Mouse (Mus musculus) heart, embryonic 16.5 days (tissue): Measurements from ENCODE around the gene Ssbp1. TPM values are rescaled to one million over a fixed set of nuclear protein-coding genes. Genes with fewer than 3 reads are reported as not detected.
A peak's percentile ranks its signal among the peaks of the same experiment; 100 is the strongest.

Source experiments
- ATAC-seq: fragments of 200-750 bp; cut with Nextera tagmentation; replicated peaks from 2 replicates; pipeline ENCODE4 v1.8.0; 2017; ENCODE audit warnings: moderate number of reproducible peaks; ENCODE audit not compliant: insufficient read depth, low FRiP score; ENCODE audit errors: extremely low read depth
- H3K27ac ChIP-seq: fragments of 300-500 bp; sonication (generic); 2 replicates; pipeline ENCODE4 v1.5.1; 2014; ENCODE audit warnings: mild to moderate bottlenecking, low read length, control low read depth, moderate library complexity
- H3K27me3 ChIP-seq: fragments of 300-500 bp; sonication (generic); 2 replicates; pipeline ENCODE4 v1.6.1; 2014; ENCODE audit warnings: low read length, mixed read lengths; ENCODE audit not compliant: control insufficient read depth, insufficient read depth
- H3K36me3 ChIP-seq: fragments of 300-500 bp; sonication (generic); 2 replicates; pipeline ENCODE4 v1.6.1; 2014; ENCODE audit not compliant: control insufficient read depth, insufficient read depth
- H3K4me1 ChIP-seq: fragments of 300-500 bp; sonication (generic); 2 replicates; pipeline ENCODE4 v1.6.1; 2014; ENCODE audit warnings: low read length, mixed read lengths; ENCODE audit not compliant: control insufficient read depth, insufficient read depth
- H3K4me2 ChIP-seq: fragments of 300-500 bp; sonication (generic); 2 replicates; pipeline ENCODE4 v1.6.1; 2014; ENCODE audit warnings: low read depth, mild to moderate bottlenecking, control low read depth, low read length
- H3K4me3 ChIP-seq: fragments of 300-500 bp; sonication (generic); 2 replicates; pipeline ENCODE4 v1.5.1; 2014; ENCODE audit warnings: mild to moderate bottlenecking, control low read depth, low read length
- H3K9ac ChIP-seq: fragments of 300-500 bp; sonication (generic); 2 replicates; pipeline ENCODE4 v1.6.1; 2014; ENCODE audit warnings: low read length, control low read depth
- H3K9me3 ChIP-seq: fragments of 300-500 bp; sonication (generic); replicated peaks from 2 replicates; pipeline ENCODE4 v1.6.1; 2016; ENCODE audit warnings: low read length; ENCODE audit not compliant: control insufficient read depth
- WGBS: fragments of 180-500 bp; shearing (Covaris S2); extraction: QIAGEN DNeasy Blood & Tissue Kit; methylation state at CpG from one replicate; pipeline ENCODE4 v1.1.7; 2014; 5-methylcytosine and 5-hydroxymethylcytosine counted together
- polyA plus RNA-seq: library from polyadenylated mRNA; unstranded; fragments of >200 nt; fragmentation: Nextera tagmentation; extraction: Ambion mirVana; gene quantifications from 2 replicates; pipeline ENCODE4 v1.2.1, GENCODE M21; 2015

The Ssbp1 gene
- polyA plus RNA-seq, 1 experiment from 2014 or later = 130 TPM

DNA sequence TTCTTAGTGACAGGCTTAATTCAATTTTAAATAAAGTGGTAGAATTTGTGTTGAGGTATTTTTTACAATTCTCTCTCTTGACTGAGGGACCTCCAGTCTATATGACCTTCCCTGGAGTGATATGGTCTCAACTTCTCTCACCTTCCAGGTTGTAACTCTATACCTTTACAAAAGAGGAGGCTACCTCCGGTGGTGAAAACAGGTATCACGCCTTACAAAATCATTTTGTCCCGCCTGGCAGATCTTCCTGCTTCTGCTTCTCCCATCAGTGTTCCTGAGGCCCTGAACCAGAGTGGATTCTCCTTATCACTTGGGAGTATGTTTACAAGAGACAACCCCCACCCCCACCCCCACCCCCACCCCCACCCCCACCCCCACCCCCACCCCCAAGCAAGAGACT is 29.4 kb upstream of the Ssbp1 start:
- Histone ChIP-seq H3K27me3 (peaks cover 4% of the 10 kb centered on the region; the same call in 1 of the 2 replicates), H3K9me3 (no peaks in the 10 kb centered on the region), H3K4me3 (no peak overlapping the region), H3K9ac (no peak overlapping the region), H3K4me1 (no peaks in the 10 kb centered on the region), H3K4me2 (no peak overlapping the region), H3K36me3 (no peaks in the 10 kb centered on the region), H3K27ac (no peak overlapping the region)
- WGBS = 34% methylated on average over 3 of the region's 3 CpGs
- ATAC-seq = no peak

DNA sequence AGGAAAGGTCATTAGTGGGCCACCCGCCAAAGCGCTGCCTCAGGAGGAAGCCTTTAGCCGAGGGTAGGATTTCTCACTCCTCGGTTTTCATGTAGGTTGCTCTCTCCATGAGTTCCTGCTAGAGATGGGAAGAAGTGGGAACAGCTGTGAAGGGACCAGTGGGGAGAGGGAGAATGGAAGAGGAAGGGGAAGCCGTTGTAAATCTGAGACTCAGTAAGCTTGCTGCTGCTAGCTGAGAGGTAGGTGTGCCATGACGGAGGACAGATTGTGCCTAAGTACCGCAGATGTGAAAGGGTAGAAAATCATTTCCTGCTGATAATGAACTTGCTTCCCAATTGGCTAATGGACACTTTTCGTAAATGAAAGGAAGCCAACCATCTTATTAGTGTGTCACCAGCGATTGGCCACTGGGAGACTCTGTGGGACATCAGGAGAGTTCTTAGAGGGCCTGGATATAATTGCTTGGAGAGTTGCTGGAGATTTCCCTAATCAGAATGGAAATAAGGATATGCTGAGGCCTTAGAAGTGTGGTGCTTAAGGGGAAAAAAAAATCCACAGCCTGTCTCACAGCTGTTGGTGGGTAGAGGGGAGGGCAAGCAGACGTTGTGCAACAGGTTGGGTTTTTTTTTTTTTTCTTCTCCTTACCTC is 27.7 kb upstream of the Ssbp1 start:
- no peak overlapping the region for H3K4me2 ChIP-seq
- no peak overlapping the region for H3K9ac ChIP-seq
- no peak overlapping the region for H3K4me3 ChIP-seq
- H3K27me3 ChIP-seq = peaks cover 4% of the 10 kb centered on the region; the same call in 1 of the 2 replicates
- 21% methylated on average over 10 of the region's 10 CpGs for WGBS
- H3K27ac ChIP-seq = no peak overlapping the region
- ATAC-seq = no peak
- H3K9me3 ChIP-seq = no peaks in the 10 kb centered on the region
- H3K4me1 ChIP-seq = no peaks in the 10 kb centered on the region
- no peaks in the 10 kb centered on the region for H3K36me3 ChIP-seq

DNA sequence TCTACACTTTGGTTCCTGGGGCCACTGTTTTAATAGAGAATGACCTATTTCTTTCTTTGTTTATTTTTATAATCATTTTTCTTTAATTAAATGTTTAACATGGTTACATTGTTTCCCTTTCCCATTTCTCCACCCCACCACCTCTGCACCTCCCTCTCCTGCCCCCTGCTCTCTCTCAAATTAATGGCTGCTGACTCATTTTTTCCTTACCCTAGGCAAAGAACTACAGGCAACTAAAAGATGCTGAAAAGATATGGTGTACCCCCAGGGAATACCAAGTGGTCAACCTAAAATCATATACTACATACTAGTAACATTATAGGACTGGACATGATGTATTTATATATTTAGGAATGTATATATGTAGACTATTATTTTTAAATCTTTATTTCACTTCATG is 22.5 kb upstream of the Ssbp1 start:
- no peaks in the 10 kb centered on the region for H3K9me3 ChIP-seq
- ATAC-seq = no peak
- no peaks in the 10 kb centered on the region for H3K4me1 ChIP-seq
- no peak overlapping the region for H3K9ac ChIP-seq
- no peaks in the 10 kb centered on the region for H3K27me3 ChIP-seq
- no peak overlapping the region for H3K4me2 ChIP-seq
- no peaks in the 10 kb centered on the region for H3K36me3 ChIP-seq
- no peak overlapping the region for H3K4me3 ChIP-seq
- H3K27ac ChIP-seq = no peak overlapping the region

DNA sequence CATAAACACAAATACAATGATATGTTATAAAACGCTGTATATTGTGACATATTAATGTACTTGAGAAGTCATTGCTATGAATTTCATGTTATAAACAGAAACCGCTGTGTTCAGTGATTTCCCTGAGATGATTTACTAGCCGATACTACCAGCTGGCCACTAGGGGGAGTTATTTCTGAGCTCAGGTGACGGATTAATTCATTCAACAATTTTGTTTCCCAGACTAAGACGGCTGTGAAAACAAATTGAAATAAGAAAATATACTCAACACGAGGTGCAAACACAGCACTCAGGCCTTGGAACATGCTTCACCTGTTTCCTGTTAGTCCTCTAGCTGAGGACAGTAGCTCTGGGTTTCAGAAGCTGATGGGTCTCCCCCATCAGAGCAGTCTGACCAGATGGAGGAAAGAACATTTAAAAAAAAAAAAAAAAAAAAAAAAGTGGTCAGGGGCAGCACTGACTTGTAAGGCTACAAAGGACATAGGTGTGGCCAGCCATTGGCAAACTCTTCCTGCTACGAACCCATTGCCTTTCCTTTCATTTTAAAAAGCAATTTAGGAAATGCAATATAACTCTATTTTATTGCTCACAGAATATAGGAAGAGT is 16.6 kb upstream of the Ssbp1 start:
- H3K27ac ChIP-seq = no peak overlapping the region
- H3K4me2 ChIP-seq = no peak overlapping the region
- H3K9me3 ChIP-seq = no peaks in the 10 kb centered on the region
- H3K27me3 ChIP-seq = no peaks in the 10 kb centered on the region
- H3K4me1 ChIP-seq = no peaks in the 10 kb centered on the region
- ATAC-seq = no peak
- H3K4me3 ChIP-seq = no peak overlapping the region
- WGBS = 23% methylated on average over 7 of the region's 7 CpGs
- H3K9ac ChIP-seq = no peak overlapping the region
- no peaks in the 10 kb centered on the region for H3K36me3 ChIP-seq

DNA sequence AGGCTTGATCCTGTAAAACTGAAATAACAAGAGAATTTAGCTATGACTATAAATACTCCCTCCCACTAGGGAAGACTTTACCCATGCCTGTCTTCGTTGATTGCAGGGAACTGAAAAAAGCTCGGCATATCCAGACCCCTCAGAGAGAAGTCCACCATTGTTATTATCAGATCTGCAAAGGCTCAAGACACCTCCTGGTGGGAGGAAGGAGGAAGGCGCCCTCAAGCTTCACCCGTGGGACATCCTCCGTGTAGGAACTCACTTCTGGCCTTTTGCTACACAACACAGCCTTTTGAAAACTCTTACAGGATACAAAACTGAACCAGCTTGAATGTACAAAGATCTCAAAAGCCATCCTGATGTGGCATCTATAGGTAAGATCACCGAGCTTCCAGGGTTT is 5.4 kb upstream of the Ssbp1 start:
- Histone ChIP-seq H3K9me3 (no peaks in the 10 kb centered on the region), H3K4me1 (no peaks in the 10 kb centered on the region), H3K9ac (no peak overlapping the region)

DNA sequence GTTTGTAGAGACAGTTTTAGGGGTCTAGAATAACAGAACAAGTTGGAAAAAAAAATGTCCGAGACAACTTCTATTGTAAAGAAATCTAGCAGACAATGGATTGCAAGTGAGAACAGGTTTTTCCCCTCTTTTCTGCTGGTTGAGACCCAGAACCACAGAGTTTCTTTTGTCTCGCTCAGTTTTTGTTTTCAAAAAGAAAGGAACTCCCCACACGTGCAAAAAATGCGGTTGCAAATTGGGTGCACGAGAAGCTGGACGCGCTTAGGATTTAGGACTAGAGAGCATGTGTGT is 513 bp downstream of the Ssbp1 start:
- no peak for ATAC-seq
- Histone ChIP-seq H3K4me3 (peak overlapping the region; percentile 81), H3K9me3 (0 out of 2 replicates have a peak, but pooled peaks cover 4% of the 10 kb centered on the region), H3K9ac (peak overlapping the region; percentile 90), H3K27me3 (no peaks in the 10 kb centered on the region), H3K4me1 (peaks cover 5% of the 10 kb centered on the region), H3K27ac (peak overlapping the region; percentile 93), H3K4me2 (peak overlapping the region; percentile 83), H3K36me3 (peaks cover 29% of the 10 kb centered on the region)
- WGBS = 0% methylated on average over 7 of the region's 7 CpGs

More for the DNA sequence above, 5.4 kb upstream of the Ssbp1 start:
- Histone ChIP-seq H3K27ac (no peak overlapping the region), H3K27me3 (0 out of 2 replicates have a peak, but pooled peaks cover 2% of the 10 kb centered on the region), H3K4me3 (no peak overlapping the region), H3K36me3 (no peaks in the 10 kb centered on the region), H3K4me2 (no peak overlapping the region)
- 53% methylated on average over 6 of the region's 6 CpGs for WGBS
- no peak for ATAC-seq

DNA sequence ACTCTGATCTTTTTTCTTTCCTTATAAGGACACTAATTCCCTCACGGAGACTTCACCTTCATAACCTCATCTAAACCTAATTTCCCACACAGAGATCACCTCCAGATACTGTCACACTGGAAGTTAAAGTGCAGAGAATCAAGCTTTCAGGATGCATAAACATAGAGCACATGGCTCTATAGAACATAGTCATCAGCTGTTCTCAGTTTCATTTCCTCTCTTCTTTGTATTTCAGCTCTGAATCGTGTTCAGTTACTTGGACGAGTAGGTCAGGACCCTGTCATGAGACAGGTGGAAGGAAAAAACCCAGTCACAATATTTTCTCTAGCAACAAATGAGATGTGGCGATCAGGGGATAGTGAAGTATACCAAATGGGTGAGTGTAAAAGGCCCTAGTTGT is 5.0 kb downstream of the Ssbp1 start:
- no peak overlapping the region for H3K4me3 ChIP-seq
- H3K4me2 ChIP-seq = no peak overlapping the region
- 84% methylated on average over 4 of the region's 4 CpGs for WGBS
- H3K9ac ChIP-seq = no peak overlapping the region
- H3K36me3 ChIP-seq = peaks cover 51% of the 10 kb centered on the region
- ATAC-seq = no peak
- H3K27ac ChIP-seq = no peak overlapping the region
- H3K27me3 ChIP-seq = no peaks in the 10 kb centered on the region
- H3K4me1 ChIP-seq = peaks cover 5% of the 10 kb centered on the region
- 0 out of 2 replicates have a peak, but pooled peaks cover 4% of the 10 kb centered on the region for H3K9me3 ChIP-seq

DNA sequence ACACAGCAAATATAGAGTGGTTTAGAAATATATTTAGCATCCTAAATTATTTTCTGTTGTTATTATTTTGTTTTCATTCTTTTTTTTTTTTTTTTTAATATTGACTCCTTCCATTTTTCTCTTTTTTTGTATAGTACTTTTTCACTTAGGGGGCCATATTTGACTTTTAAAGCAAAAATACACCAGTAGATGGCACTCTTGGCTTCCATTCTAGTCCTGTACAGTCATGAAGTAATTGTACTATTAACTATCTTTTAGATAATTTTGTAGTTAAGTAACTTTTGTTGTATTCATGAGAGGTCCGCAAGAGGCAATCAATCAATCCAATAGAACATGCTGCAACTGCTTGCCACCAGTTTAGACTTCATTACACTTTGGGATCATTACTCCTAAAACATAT is 8.6 kb downstream of the Ssbp1 start:
- H3K27me3 ChIP-seq = no peaks in the 10 kb centered on the region
- no peak overlapping the region for H3K4me2 ChIP-seq
- no peak overlapping the region for H3K4me3 ChIP-seq
- WGBS = 76% methylated on average over 1 of the region's 1 CpGs
- H3K27ac ChIP-seq = no peak overlapping the region
- peaks cover 63% of the 10 kb centered on the region for H3K36me3 ChIP-seq
- no peaks in the 10 kb centered on the region for H3K4me1 ChIP-seq
- H3K9ac ChIP-seq = no peak overlapping the region
- ATAC-seq = no peak
- H3K9me3 ChIP-seq = 0 out of 2 replicates have a peak, but pooled peaks cover 3% of the 10 kb centered on the region

DNA sequence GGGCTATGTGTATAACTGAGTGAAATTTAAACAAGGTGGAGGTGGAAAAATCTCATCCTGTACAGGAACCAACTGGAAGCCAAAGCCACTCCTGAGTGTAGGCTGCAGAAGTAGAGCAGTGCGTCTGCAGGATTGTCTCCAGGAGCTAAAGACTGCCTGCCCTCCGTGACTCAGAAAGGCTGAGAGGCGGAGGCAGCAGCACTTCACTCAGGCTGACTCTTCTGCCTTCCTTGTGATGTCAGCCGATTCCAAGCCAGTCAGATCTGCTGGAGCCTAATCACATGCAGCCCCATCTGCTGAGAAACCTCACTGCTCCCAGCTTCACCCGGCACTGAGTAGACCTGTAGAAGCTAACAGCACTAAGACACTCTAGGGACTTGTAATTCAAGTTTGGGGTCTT is 11.2 kb downstream of the Ssbp1 start:
- H3K4me2 ChIP-seq = no peak overlapping the region
- no peak overlapping the region for H3K27ac ChIP-seq
- WGBS = 91% methylated on average over 5 of the region's 5 CpGs
- H3K27me3 ChIP-seq = no peaks in the 10 kb centered on the region
- H3K4me3 ChIP-seq = no peak overlapping the region
- no peaks in the 10 kb centered on the region for H3K9me3 ChIP-seq
- peaks cover 48% of the 10 kb centered on the region for H3K36me3 ChIP-seq
- no peaks in the 10 kb centered on the region for H3K4me1 ChIP-seq
- H3K9ac ChIP-seq = no peak overlapping the region
- no peak for ATAC-seq
